8 mouse cellular contexts compared by ENCODE assay signal in genomic region chr2:5451654-5452053, GRCm38 (mm10).
DNase-seq lines count a peak whose midpoint lies in the region; ATAC-seq and TF ChIP-seq lines count a peak whose summit lies in the region.

No protein-coding gene starts in this region.

- intact Hi-C loops in heart, adult 2 months (cut with DNase I): loop anchor here (1.0 to 10.0 kb wide), 2 partner anchors 143 to 319 kb away; no protein-coding TSS in a partner anchor
- intact Hi-C loops in left cerebral cortex, postnatal 36 days (cut with DNase I): loop anchor here (5.0 to 10.0 kb wide), 3 partner anchors 143 to 321 kb away; partner anchors contain the start of gene Camk1d

- no peak for TF ChIP-seq EP300 in heart, adult 2 months (IDR thresholded peaks at IDR 0.05; ENCODE audit: insufficient read depth, low read depth, low read length)

- no peak for ATAC-seq in midbrain, embryonic 14.5 days (ENCODE audit: low FRiP score, low TSS enrichment)

- H3K27ac ChIP-seq in heart, adult 2 months: no peak overlapping the region
- no peak overlapping the region for H3K27ac ChIP-seq in heart, embryonic 10.5 days
- H3K27ac ChIP-seq in midbrain, embryonic 14.5 days (replicated peaks; ENCODE audit: low read depth, low read length): no peak overlapping the region
- H3K27ac ChIP-seq in midbrain, embryonic 10.5 days (replicated peaks): no peak overlapping the region

- WGBS in heart, adult 2 months: 93% methylated on average over 2 of the region's 2 CpGs
- 91% methylated on average over 2 of the region's 2 CpGs for WGBS in heart, embryonic 10.5 days
- WGBS in midbrain, embryonic 14.5 days: 90% methylated on average over 2 of the region's 2 CpGs
- 96% methylated on average over 2 of the region's 2 CpGs for WGBS in midbrain, embryonic 10.5 days

- no peaks in the 10 kb centered on the region for H3K36me3 ChIP-seq in heart, adult 2 months (ENCODE audit: control insufficient read depth, insufficient read depth, low read length)
- H3K36me3 ChIP-seq in heart, embryonic 10.5 days: no peaks in the 10 kb centered on the region
- H3K36me3 ChIP-seq in midbrain, embryonic 14.5 days (ENCODE audit: control insufficient read depth, insufficient read depth, low read length): no peaks in the 10 kb centered on the region
- no peaks in the 10 kb centered on the region for H3K36me3 ChIP-seq in midbrain, embryonic 10.5 days

- no peak overlapping the region for H3K4me3 ChIP-seq in heart, adult 2 months
- no peak overlapping the region for H3K4me3 ChIP-seq in heart, embryonic 10.5 days
- no peak overlapping the region for H3K4me3 ChIP-seq in midbrain, embryonic 14.5 days (replicated peaks; ENCODE audit: low read depth, low read length)
- H3K4me3 ChIP-seq in midbrain, embryonic 10.5 days: no peak overlapping the region

- H3K79me2 ChIP-seq in heart, adult 2 months (replicated peaks; ENCODE audit: control insufficient read depth, insufficient read depth, low read length): no peaks in the 10 kb centered on the region

- no peaks in the 10 kb centered on the region for H3K9me3 ChIP-seq in heart, embryonic 10.5 days
- H3K9me3 ChIP-seq in midbrain, embryonic 14.5 days (ENCODE audit: control insufficient read depth, low read length): no peaks in the 10 kb centered on the region
- H3K9me3 ChIP-seq in midbrain, embryonic 10.5 days (replicated peaks): no peaks in the 10 kb centered on the region

- no peak overlapping the region for H3K9ac ChIP-seq in heart, adult 2 months (ENCODE audit: low read depth, low read length)
- no peak overlapping the region for H3K9ac ChIP-seq in midbrain, embryonic 14.5 days (replicated peaks; ENCODE audit: low read length)

- TF ChIP-seq POLR2A in heart, adult 2 months (IDR thresholded peaks at IDR 0.05; ENCODE audit: insufficient read depth, low read depth, low read length): no peak

- no peak overlapping the region for H3K4me2 ChIP-seq in midbrain, embryonic 14.5 days (ENCODE audit: low read length)

- H3K27me3 ChIP-seq in heart, adult 2 months (ENCODE audit: control insufficient read depth, insufficient read depth, low read length): no peaks in the 10 kb centered on the region
- H3K27me3 ChIP-seq in heart, embryonic 10.5 days (ENCODE audit: insufficient read depth, poor library complexity, severe bottlenecking): no peaks in the 10 kb centered on the region
- no peaks in the 10 kb centered on the region for H3K27me3 ChIP-seq in midbrain, embryonic 14.5 days (ENCODE audit: control insufficient read depth, insufficient read depth, low read length)
- no peaks in the 10 kb centered on the region for H3K27me3 ChIP-seq in midbrain, embryonic 10.5 days (ENCODE audit: low read depth, poor library complexity, severe bottlenecking)

- peaks cover 1% of the 10 kb centered on the region; the same call in 1 of the 2 replicates for H3K4me1 ChIP-seq in heart, adult 2 months (ENCODE audit: control insufficient read depth, insufficient read depth, low read length)
- 0 out of 2 replicates have a peak, but pooled peaks cover 5% of the 10 kb centered on the region for H3K4me1 ChIP-seq in heart, embryonic 10.5 days
- H3K4me1 ChIP-seq in midbrain, embryonic 14.5 days (ENCODE audit: control insufficient read depth, insufficient read depth, low read length): no peaks in the 10 kb centered on the region
- H3K4me1 ChIP-seq in midbrain, embryonic 10.5 days: no peaks in the 10 kb centered on the region

- peak; percentile 81 for TF ChIP-seq CTCF in heart, adult 2 months (IDR thresholded peaks at IDR 0.05)

- DNase-seq in heart, adult 2 months: no peak
- DNase-seq in heart, embryonic 10.5 days (ENCODE audit: low spot score): no peak
- peak; percentile 77 for DNase-seq in midbrain, embryonic 14.5 days
- DNase-seq in midbrain, embryonic 10.5 days (ENCODE audit: low spot score): no peak
- peak; percentile 32 for DNase-seq in c-Kit-positive CD71-negative TER-119-negative erythroid progenitor cells, embryonic 14.5 days (ENCODE audit: low read depth)
- peak; percentile 50 for DNase-seq in retina, postnatal 1 day
- DNase-seq in right cerebral cortex, adult 18-20 months: no peak
- DNase-seq in left cerebral cortex, postnatal 36 days (ENCODE audit: low spot score in 2 of 2): no peak

Comparison
In these comparisons a context has a peak if more than half of its experiments do, and no peak if none do; other contexts are left out.
1. DNase-seq: peak in midbrain, embryonic 14.5 days (single experiment), c-Kit-positive CD71-negative TER-119-negative erythroid progenitor cells, embryonic 14.5 days (single experiment) and retina, postnatal 1 day (single experiment); none in heart, adult 2 months (0 of 2), heart, embryonic 10.5 days (single experiment), midbrain, embryonic 10.5 days (single experiment), right cerebral cortex, adult 18-20 months (single experiment) and left cerebral cortex, postnatal 36 days (0 of 2).